Mouse (Mus musculus) lung, embryonic 15.5 days (tissue): Measurements from ENCODE around the gene Cbl. TPM values are rescaled to one million over a fixed set of nuclear protein-coding genes. Genes with fewer than 3 reads are reported as not detected.
A peak's percentile ranks its signal among the peaks of the same experiment; 100 is the strongest.

Experiments
- ATAC-seq: fragments of 200-750 bp; cut with Nextera tagmentation; 2 replicates; pipeline ENCODE4 v1.8.0; 2017; ENCODE audit warnings: moderate number of reproducible peaks, borderline replicate concordance; ENCODE audit not compliant: low FRiP score, low TSS enrichment; ENCODE audit errors: extremely low read depth
- H3K27ac ChIP-seq: fragments of 300-500 bp; sonication (generic); 2 replicates; pipeline ENCODE4 v1.5.1; 2015; ENCODE audit warnings: moderate library complexity, mild to moderate bottlenecking, inconsistent platforms
- H3K27me3 ChIP-seq: fragments of 300-500 bp; sonication (generic); 2 replicates; pipeline ENCODE4 v1.6.1; 2015; ENCODE audit warnings: inconsistent platforms
- H3K36me3 ChIP-seq: fragments of 300-500 bp; sonication (generic); 2 replicates; pipeline ENCODE4 v1.6.1; 2015; ENCODE audit warnings: inconsistent platforms
- H3K4me1 ChIP-seq: fragments of 300-500 bp; sonication (generic); 2 replicates; pipeline ENCODE4 v1.6.1; 2015; ENCODE audit warnings: inconsistent platforms
- H3K4me2 ChIP-seq: fragments of 300-500 bp; sonication (generic); 2 replicates; pipeline ENCODE4 v1.6.1; 2015; ENCODE audit warnings: inconsistent platforms, mild to moderate bottlenecking, moderate library complexity
- H3K4me3 ChIP-seq: fragments of 300-500 bp; sonication (generic); 2 replicates; pipeline ENCODE4 v1.5.1; 2015; ENCODE audit warnings: mild to moderate bottlenecking, inconsistent platforms
- H3K9ac ChIP-seq: fragments of 300-500 bp; sonication (generic); 2 replicates; pipeline ENCODE4 v1.6.1; 2015; ENCODE audit warnings: inconsistent platforms
- H3K9me3 ChIP-seq: fragments of 300-500 bp; sonication (generic); 2 replicates; pipeline ENCODE4 v1.6.1; 2016; ENCODE audit warnings: inconsistent platforms
- WGBS: fragments of 180-500 bp; shearing (Covaris S2); methylation state at CpG from one replicate; pipeline ENCODE4 v1.1.7; 2015; 5-methylcytosine and 5-hydroxymethylcytosine counted together
- polyA plus RNA-seq: library from polyadenylated mRNA; unstranded; fragments of >200 nt; fragmentation: Nextera tagmentation; extraction: Ambion mirVana; gene quantifications from 2 replicates; pipeline ENCODE4 v1.2.1, GENCODE M21; 2015

Gene Cbl
- polyA plus RNA-seq, 1 experiment from 2014 or later = 15.4 TPM

GRCm38 (mm10) chr9:44255136-44255521 lies 21.3 kb upstream of the Cbl start:
- no peak overlapping the region for H3K4me3 ChIP-seq
- no peak for ATAC-seq
- peaks cover 7% of the 10 kb centered on the region; the same call in 1 of the 2 replicates for H3K4me1 ChIP-seq
- H3K27me3 ChIP-seq = no peaks in the 10 kb centered on the region
- no peaks in the 10 kb centered on the region for H3K36me3 ChIP-seq
- H3K9me3 ChIP-seq = no peaks in the 10 kb centered on the region
- no peak overlapping the region for H3K27ac ChIP-seq
- no peak overlapping the region for H3K4me2 ChIP-seq
- 69% methylated on average over 6 of the region's 6 CpGs for WGBS
- no peak overlapping the region for H3K9ac ChIP-seq

GRCm38 (mm10) chr9:44254508-44255135 lies 20.8 kb upstream of the Cbl start:
- H3K27me3 ChIP-seq = no peaks in the 10 kb centered on the region
- no peak for ATAC-seq
- H3K4me2 ChIP-seq = no peak overlapping the region
- WGBS = 4% methylated on average over 5 of the region's 5 CpGs
- H3K36me3 ChIP-seq = no peaks in the 10 kb centered on the region
- peaks cover 12% of the 10 kb centered on the region; the same call in 1 of the 2 replicates for H3K4me1 ChIP-seq
- H3K9me3 ChIP-seq = no peaks in the 10 kb centered on the region
- H3K27ac ChIP-seq = no peak overlapping the region
- H3K9ac ChIP-seq = no peak overlapping the region
- H3K4me3 ChIP-seq = no peak overlapping the region

- no peak overlapping the region for H3K27ac ChIP-seq
- no peaks in the 10 kb centered on the region for H3K36me3 ChIP-seq
- no peaks in the 10 kb centered on the region for H3K9me3 ChIP-seq
- 79% methylated on average over 6 of the region's 6 CpGs for WGBS
- no peak for ATAC-seq
- H3K9ac ChIP-seq = no peak overlapping the region
- no peak overlapping the region for H3K4me2 ChIP-seq
- H3K4me1 ChIP-seq = peaks cover 12% of the 10 kb centered on the region; the same call in 1 of the 2 replicates
- H3K27me3 ChIP-seq = peaks cover 5% of the 10 kb centered on the region; the same call in 1 of the 2 replicates
- no peak overlapping the region for H3K4me3 ChIP-seq
Observed at GRCm38 (mm10) chr9:44253441-44253840, 19.6 kb upstream of the Cbl start.

DNA sequence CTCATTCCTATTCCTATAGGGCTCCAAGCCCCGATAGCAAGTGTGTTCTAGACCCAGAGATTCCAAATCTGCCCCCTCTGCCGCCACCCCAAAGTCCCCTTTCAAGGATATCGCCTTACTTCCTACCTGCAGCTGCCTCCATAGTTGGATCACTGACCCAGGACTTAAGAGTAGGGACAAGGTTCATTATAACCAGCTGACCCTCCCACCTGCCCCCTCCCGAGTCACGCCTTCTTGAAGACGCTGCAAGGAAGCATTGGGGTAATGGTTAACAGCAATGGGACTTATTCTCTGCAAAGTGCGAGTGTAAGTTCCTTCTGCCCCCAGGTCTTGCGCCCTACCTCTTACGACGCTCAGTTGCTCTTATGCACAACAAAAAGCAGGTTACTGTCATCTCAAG lies 17.5 kb upstream of the Cbl start, which contains the start of gene Pdzd3:
Gene Pdzd3 (minus strand): TSS at position 158 of the 400 bp plus-strand sequence.
- no peak within 1 kb of the TSS for H3K27ac ChIP-seq
- no peak for ATAC-seq

GRCm38 (mm10) chr9:44250445-44250844 lies 16.6 kb upstream of the Cbl start:
- no peak overlapping the region for H3K4me3 ChIP-seq
- H3K36me3 ChIP-seq = no peaks in the 10 kb centered on the region
- no peak overlapping the region for H3K9ac ChIP-seq
- ATAC-seq = no peak
- no peak overlapping the region for H3K4me2 ChIP-seq
- peaks cover 5% of the 10 kb centered on the region; the same call in 1 of the 2 replicates for H3K27me3 ChIP-seq
- peaks cover 12% of the 10 kb centered on the region; the same call in 1 of the 2 replicates for H3K4me1 ChIP-seq
- no peak overlapping the region for H3K27ac ChIP-seq
- 58% methylated on average over 4 of the region's 4 CpGs for WGBS
- H3K9me3 ChIP-seq = no peaks in the 10 kb centered on the region

More for the DNA sequence above, 17.5 kb upstream of the Cbl start, which contains the start of gene Pdzd3:
- WGBS = 68% methylated on average over 10 of the region's 10 CpGs
- H3K4me2 ChIP-seq = no peak within 1 kb of the TSS
- H3K36me3 ChIP-seq = no peaks in the 10 kb centered on the region
- no peak within 1 kb of the TSS for H3K9ac ChIP-seq
- no peaks in the 10 kb centered on the region for H3K9me3 ChIP-seq
- H3K4me1 ChIP-seq = peaks cover 12% of the 10 kb centered on the region; the same call in 1 of the 2 replicates
- no peak within 1 kb of the TSS for H3K4me3 ChIP-seq
- peaks cover 5% of the 10 kb centered on the region; the same call in 1 of the 2 replicates for H3K27me3 ChIP-seq

- Histone ChIP-seq H3K36me3 (no peaks in the 10 kb centered on the region), H3K4me3 (no peak overlapping the region), H3K27ac (no peak overlapping the region), H3K9ac (peak overlapping the region; percentile 16; the same call in 1 of the 2 replicates), H3K27me3 (peaks cover 5% of the 10 kb centered on the region; the same call in 1 of the 2 replicates), H3K4me1 (0 out of 2 replicates have a peak, but pooled peaks cover 6% of the 10 kb centered on the region), H3K9me3 (no peaks in the 10 kb centered on the region), H3K4me2 (0 out of 2 replicates have a peak overlapping the region, but pooled peaks have one; percentile 33)
- ATAC-seq = peak; percentile 71; the same call in 1 of the 2 replicates
- 35% methylated on average over 26 of the region's 26 CpGs for WGBS
Observed at GRCm38 (mm10) chr9:44249181-44250146, 15.6 kb upstream of the Cbl start.

DNA sequence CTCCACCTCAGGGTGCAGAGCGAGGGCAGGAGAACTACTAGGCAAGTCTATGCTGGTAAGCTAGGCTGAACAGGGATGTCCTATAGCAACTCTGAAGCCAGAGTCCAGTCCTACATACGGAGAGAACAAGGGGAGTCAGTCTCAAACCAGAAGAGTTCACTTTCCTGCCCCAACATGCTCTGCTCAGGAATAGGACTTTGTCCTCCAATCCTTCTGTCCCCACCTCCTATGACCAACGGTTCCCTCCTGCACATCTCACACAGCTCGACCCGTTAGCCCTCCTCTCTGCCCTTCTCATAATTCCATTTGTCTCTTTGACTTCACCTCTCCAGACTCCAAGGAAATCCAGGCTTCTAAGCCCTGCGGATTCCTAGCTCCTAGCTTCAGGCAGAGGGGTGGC lies 14.1 kb upstream of the Cbl start:
- Histone ChIP-seq H3K9me3 (no peaks in the 10 kb centered on the region), H3K4me1 (0 out of 2 replicates have a peak, but pooled peaks cover 6% of the 10 kb centered on the region), H3K36me3 (no peaks in the 10 kb centered on the region), H3K27ac (no peak overlapping the region), H3K4me2 (no peak overlapping the region), H3K4me3 (no peak overlapping the region), H3K27me3 (peaks cover 5% of the 10 kb centered on the region; the same call in 1 of the 2 replicates), H3K9ac (no peak overlapping the region)
- no peak for ATAC-seq
- WGBS = 72% methylated on average over 6 of the region's 6 CpGs

DNA sequence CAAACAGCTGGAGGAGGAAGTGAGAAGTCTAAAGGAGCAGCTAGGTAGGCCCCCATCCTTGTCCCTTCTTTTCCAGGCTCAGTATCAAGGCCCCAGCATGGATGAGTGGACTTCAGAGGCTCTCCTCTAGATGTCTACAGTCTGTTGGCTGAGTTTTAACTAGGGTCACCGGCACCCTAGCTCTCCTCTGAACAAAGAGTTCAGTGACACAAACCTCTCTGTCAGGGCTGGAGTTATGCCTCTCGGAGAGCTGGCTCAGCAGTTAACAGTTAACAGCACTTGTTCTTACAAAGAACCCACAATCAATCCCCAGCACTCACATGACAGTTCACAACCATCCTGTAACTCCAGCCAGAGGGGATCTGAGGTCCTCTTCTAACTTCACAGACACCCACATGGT lies 9.8 kb upstream of the Cbl start:
- no peak overlapping the region for H3K4me2 ChIP-seq
- WGBS = 45% methylated on average over 2 of the region's 2 CpGs
- ATAC-seq = no peak
- H3K9me3 ChIP-seq = no peaks in the 10 kb centered on the region
- no peak overlapping the region for H3K9ac ChIP-seq
- H3K4me1 ChIP-seq = no peaks in the 10 kb centered on the region
- H3K27me3 ChIP-seq = peaks cover 6% of the 10 kb centered on the region; the same call in 1 of the 2 replicates
- no peak overlapping the region for H3K27ac ChIP-seq
- H3K36me3 ChIP-seq = no peaks in the 10 kb centered on the region
- no peak overlapping the region for H3K4me3 ChIP-seq

DNA sequence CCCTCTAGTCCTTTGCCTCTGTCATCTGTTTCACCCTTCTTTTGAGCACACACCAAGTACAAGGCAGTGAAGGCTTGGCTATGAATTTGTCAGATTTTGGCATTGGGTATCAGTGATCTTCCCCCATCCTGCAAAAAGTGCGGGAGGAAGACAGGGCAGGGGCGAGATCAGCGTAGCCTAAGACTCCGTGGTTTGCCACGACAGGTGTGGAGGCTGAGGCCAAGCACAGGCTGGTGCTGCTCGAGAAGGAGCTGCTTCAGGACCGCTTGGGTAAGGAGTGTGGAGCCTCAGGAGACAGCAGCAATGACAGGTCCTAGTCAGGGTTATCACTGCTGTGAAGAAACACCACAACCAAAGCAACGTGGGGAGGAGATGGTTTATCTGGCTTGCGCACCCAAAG lies 7.6 kb upstream of the Cbl start:
- H3K4me1 ChIP-seq = no peaks in the 10 kb centered on the region
- no peak overlapping the region for H3K4me3 ChIP-seq
- no peak for ATAC-seq
- H3K4me2 ChIP-seq = no peak overlapping the region
- no peak overlapping the region for H3K27ac ChIP-seq
- WGBS = 54% methylated on average over 9 of the region's 9 CpGs
- no peak overlapping the region for H3K9ac ChIP-seq
- no peaks in the 10 kb centered on the region for H3K36me3 ChIP-seq
- 0 out of 2 replicates have a peak, but pooled peaks cover 5% of the 10 kb centered on the region for H3K27me3 ChIP-seq
- H3K9me3 ChIP-seq = no peaks in the 10 kb centered on the region

- no peak for ATAC-seq
- 53% methylated on average over 5 of the region's 5 CpGs for WGBS
Observed at GRCm38 (mm10) chr9:44240911-44241310, 7.1 kb upstream of the Cbl start.

GRCm38 (mm10) chr9:44240399-44240798 lies 6.5 kb upstream of the Cbl start, which contains the start of gene Ccdc153:
TSS of gene Ccdc153 (plus strand) at chr9:44240676.
- no peaks in the 10 kb centered on the region for H3K4me1 ChIP-seq
- H3K36me3 ChIP-seq = no peaks in the 10 kb centered on the region
- 0 out of 2 replicates have a peak, but pooled peaks cover 5% of the 10 kb centered on the region for H3K27me3 ChIP-seq
- H3K9me3 ChIP-seq = no peaks in the 10 kb centered on the region
- no peak within 1 kb of the TSS for H3K4me2 ChIP-seq
- no peak within 1 kb of the TSS for H3K4me3 ChIP-seq
- ATAC-seq = no peak
- no peak within 1 kb of the TSS for H3K27ac ChIP-seq
- WGBS = 52% methylated on average over 2 of the region's 2 CpGs
- H3K9ac ChIP-seq = no peak within 1 kb of the TSS

More at GRCm38 (mm10) chr9:44240911-44241310, 7.1 kb upstream of the Cbl start:
- Histone ChIP-seq H3K27ac (no peak overlapping the region), H3K4me3 (no peak overlapping the region), H3K4me2 (no peak overlapping the region), H3K36me3 (no peaks in the 10 kb centered on the region), H3K4me1 (no peaks in the 10 kb centered on the region), H3K9me3 (no peaks in the 10 kb centered on the region), H3K27me3 (0 out of 2 replicates have a peak, but pooled peaks cover 5% of the 10 kb centered on the region), H3K9ac (no peak overlapping the region)
